Mouse (Mus musculus): ENCODE results near the gene Gpc2. TPM values are rescaled to one million over a fixed set of nuclear protein-coding genes. Genes with fewer than 3 reads are reported as not detected.

The Gpc2 gene
- total and polyA plus RNA-seq, 2 experiments from 2014 or later = 50.5 to 134 TPM

- no peak for ATAC-seq (ENCODE audit: low FRiP score)
- H3K9ac ChIP-seq (replicated peaks; ENCODE audit: low read length, poor library complexity, severe bottlenecking) = no peak overlapping the region
Observed at GRCm38 (mm10) chr5:138260051-138260450, 19.8 kb downstream of the Gpc2 start.

GRCm38 (mm10) chr5:138258993-138259392 lies 20.8 kb downstream of the Gpc2 start:
- 85% methylated on average over 7 of the region's 7 CpGs for WGBS
- ATAC-seq (ENCODE audit: low FRiP score) (no peak), DNase-seq (ENCODE audit: low spot score) (no peak)

More at GRCm38 (mm10) chr5:138260051-138260450, 19.8 kb downstream of the Gpc2 start:
- Histone ChIP-seq H3K27me3 (ENCODE audit: insufficient read depth, low read length) (no peaks in the 10 kb centered on the region), H3K4me3 (ENCODE audit: low read depth, low read length) (no peak overlapping the region), H3K27ac (ENCODE audit: low read depth, low read length) (no peak overlapping the region), H3K4me2 (ENCODE audit: low read depth, low read length, poor library complexity, severe bottlenecking) (no peak overlapping the region), H3K36me3 (ENCODE audit: insufficient read depth, low read length) (peaks cover 33% of the 10 kb centered on the region), H3K9me3 (ENCODE audit: low read length) (no peaks in the 10 kb centered on the region), H3K4me1 (ENCODE audit: insufficient read depth, low read length) (peaks cover 6% of the 10 kb centered on the region; the same call in 1 of the 2 replicates)
- 86% methylated on average over 10 of the region's 10 CpGs for WGBS
- no peak for TF ChIP-seq CTCF (IDR thresholded peaks at IDR 0.05)
- DNase-seq (ENCODE audit: low spot score) = no peak

GRCm38 (mm10) chr5:138258542-138258941 lies 21.3 kb downstream of the Gpc2 start:
- no peak overlapping the region for H3K4me2 ChIP-seq (ENCODE audit: low read depth, low read length, poor library complexity, severe bottlenecking)
- H3K4me3 ChIP-seq (ENCODE audit: low read depth, low read length) = no peak overlapping the region
- ATAC-seq (ENCODE audit: low FRiP score) (no peak), DNase-seq (ENCODE audit: low spot score) (no peak)
- no peak overlapping the region for H3K9ac ChIP-seq (replicated peaks; ENCODE audit: low read length, poor library complexity, severe bottlenecking)
- H3K9me3 ChIP-seq (ENCODE audit: low read length) = no peaks in the 10 kb centered on the region
- H3K36me3 ChIP-seq (ENCODE audit: insufficient read depth, low read length) = peaks cover 33% of the 10 kb centered on the region
- WGBS = 88% methylated on average over 6 of the region's 6 CpGs
- TF ChIP-seq CTCF (IDR thresholded peaks at IDR 0.05) = no peak
- no peak overlapping the region for H3K27ac ChIP-seq (ENCODE audit: low read depth, low read length)
- H3K27me3 ChIP-seq (ENCODE audit: insufficient read depth, low read length) = no peaks in the 10 kb centered on the region
- peaks cover 6% of the 10 kb centered on the region; the same call in 1 of the 2 replicates for H3K4me1 ChIP-seq (ENCODE audit: insufficient read depth, low read length)

More at GRCm38 (mm10) chr5:138258993-138259392, 20.8 kb downstream of the Gpc2 start:
- Histone ChIP-seq H3K27ac (ENCODE audit: low read depth, low read length) (no peak overlapping the region), H3K27me3 (ENCODE audit: insufficient read depth, low read length) (no peaks in the 10 kb centered on the region), H3K36me3 (ENCODE audit: insufficient read depth, low read length) (peaks cover 33% of the 10 kb centered on the region), H3K4me3 (ENCODE audit: low read depth, low read length) (no peak overlapping the region), H3K9ac (replicated peaks; ENCODE audit: low read length, poor library complexity, severe bottlenecking) (no peak overlapping the region), H3K9me3 (ENCODE audit: low read length) (no peaks in the 10 kb centered on the region), H3K4me2 (ENCODE audit: low read depth, low read length, poor library complexity, severe bottlenecking) (no peak overlapping the region), H3K4me1 (ENCODE audit: insufficient read depth, low read length) (peaks cover 6% of the 10 kb centered on the region; the same call in 1 of the 2 replicates)
- no peak for TF ChIP-seq CTCF (IDR thresholded peaks at IDR 0.05)

- H3K4me1 ChIP-seq (ENCODE audit: insufficient read depth, low read length) = peaks cover 6% of the 10 kb centered on the region; the same call in 1 of the 2 replicates
- no peak for TF ChIP-seq CTCF (IDR thresholded peaks at IDR 0.05)
- H3K27me3 ChIP-seq (ENCODE audit: insufficient read depth, low read length) = no peaks in the 10 kb centered on the region
- ATAC-seq (ENCODE audit: low FRiP score) (no peak), DNase-seq (ENCODE audit: low spot score) (no peak)
- H3K36me3 ChIP-seq (ENCODE audit: insufficient read depth, low read length) = peaks cover 33% of the 10 kb centered on the region
- H3K27ac ChIP-seq (ENCODE audit: low read depth, low read length) = no peak overlapping the region
- no peak overlapping the region for H3K4me2 ChIP-seq (ENCODE audit: low read depth, low read length, poor library complexity, severe bottlenecking)
- WGBS = 85% methylated on average over 3 of the region's 3 CpGs
- H3K9ac ChIP-seq (replicated peaks; ENCODE audit: low read length, poor library complexity, severe bottlenecking) = no peak overlapping the region
- H3K4me3 ChIP-seq (ENCODE audit: low read depth, low read length) = no peak overlapping the region
- H3K9me3 ChIP-seq (ENCODE audit: low read length) = no peaks in the 10 kb centered on the region
Observed at GRCm38 (mm10) chr5:138258078-138258477, 21.7 kb downstream of the Gpc2 start.

DNA sequence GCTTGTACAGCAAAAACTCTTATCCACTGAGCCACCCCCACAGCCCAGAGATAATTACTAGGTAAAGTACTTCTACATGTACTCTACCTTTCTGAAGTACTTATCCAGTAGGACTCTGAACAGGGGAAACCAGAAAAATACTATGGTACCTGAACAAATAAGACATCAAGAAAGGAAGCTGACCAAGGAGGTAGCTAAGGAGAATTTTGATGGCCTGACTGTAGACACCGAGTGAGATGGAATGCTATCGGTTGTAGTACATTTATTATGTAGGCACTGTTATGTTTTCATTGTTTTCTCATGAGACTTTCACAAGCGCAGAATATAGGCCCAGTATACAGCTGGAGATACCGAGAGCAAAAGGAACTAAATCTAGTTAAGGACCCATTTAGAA lies 22.2 kb downstream of the Gpc2 start:
- no peaks in the 10 kb centered on the region for H3K9me3 ChIP-seq (ENCODE audit: low read length)
- H3K27me3 ChIP-seq (ENCODE audit: insufficient read depth, low read length) = no peaks in the 10 kb centered on the region
- no peak for DNase-seq (ENCODE audit: low spot score)
- no peak overlapping the region for H3K4me2 ChIP-seq (ENCODE audit: low read depth, low read length, poor library complexity, severe bottlenecking)
- peaks cover 33% of the 10 kb centered on the region for H3K36me3 ChIP-seq (ENCODE audit: insufficient read depth, low read length)
- TF ChIP-seq CTCF (IDR thresholded peaks at IDR 0.05) = no peak
- no peak overlapping the region for H3K9ac ChIP-seq (replicated peaks; ENCODE audit: low read length, poor library complexity, severe bottlenecking)
- no peak for ATAC-seq (ENCODE audit: low FRiP score)
- H3K4me3 ChIP-seq (ENCODE audit: low read depth, low read length) = no peak overlapping the region
- no peak overlapping the region for H3K27ac ChIP-seq (ENCODE audit: low read depth, low read length)
- H3K4me1 ChIP-seq (ENCODE audit: insufficient read depth, low read length) = peaks cover 4% of the 10 kb centered on the region; the same call in 1 of the 2 replicates
- WGBS = 89% methylated on average over 4 of the region's 4 CpGs

DNA sequence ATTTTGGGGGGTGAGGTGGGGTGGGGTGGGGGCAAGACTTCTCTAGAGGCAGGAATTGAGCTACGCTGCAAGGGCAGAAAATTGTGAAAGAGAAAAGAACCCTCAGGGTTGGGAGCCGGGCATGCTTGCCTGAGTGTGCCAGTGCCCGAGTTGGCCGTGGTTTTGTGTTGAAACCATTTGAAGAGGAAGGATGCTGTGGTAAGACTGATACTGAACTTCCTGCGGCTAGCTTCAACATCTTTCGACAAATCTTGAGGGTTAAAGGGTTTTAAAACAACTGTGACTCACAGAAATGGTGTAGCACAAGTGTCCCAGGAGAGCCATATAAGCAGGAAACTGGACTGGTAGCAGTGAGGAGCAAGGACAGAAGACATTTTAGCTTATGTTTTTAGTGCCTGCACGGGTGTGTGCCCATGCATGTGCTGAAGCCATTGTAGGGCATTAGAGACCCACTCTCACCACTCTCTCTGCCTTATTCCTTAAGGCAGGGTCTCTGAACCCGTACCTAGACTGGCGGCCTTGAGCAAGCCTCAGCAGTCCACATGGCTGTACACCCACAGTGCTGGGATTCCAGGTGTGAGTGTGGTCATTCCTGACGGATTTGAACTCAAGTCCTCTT lies 22.7 kb downstream of the Gpc2 start:
- no peaks in the 10 kb centered on the region for H3K9me3 ChIP-seq (ENCODE audit: low read length)
- no peak overlapping the region for H3K27ac ChIP-seq (ENCODE audit: low read depth, low read length)
- H3K36me3 ChIP-seq (ENCODE audit: insufficient read depth, low read length) = peaks cover 32% of the 10 kb centered on the region
- WGBS = 91% methylated on average over 10 of the region's 10 CpGs
- no peak for ATAC-seq (ENCODE audit: low FRiP score)
- no peak overlapping the region for H3K4me3 ChIP-seq (ENCODE audit: low read depth, low read length)
- no peak for TF ChIP-seq CTCF (IDR thresholded peaks at IDR 0.05)
- no peak for DNase-seq (ENCODE audit: low spot score)
- no peak overlapping the region for H3K9ac ChIP-seq (replicated peaks; ENCODE audit: low read length, poor library complexity, severe bottlenecking)
- H3K4me1 ChIP-seq (ENCODE audit: insufficient read depth, low read length) = 0 out of 2 replicates have a peak, but pooled peaks cover 2% of the 10 kb centered on the region
- no peak overlapping the region for H3K4me2 ChIP-seq (ENCODE audit: low read depth, low read length, poor library complexity, severe bottlenecking)
- no peaks in the 10 kb centered on the region for H3K27me3 ChIP-seq (ENCODE audit: insufficient read depth, low read length)
